Mouse (Mus musculus): ENCODE data around the gene Bst1.

- TF ChIP-seq EP300 (optimal IDR thresholded peaks at IDR 0.05) (no peak), CTCF (IDR thresholded peaks at IDR 0.05; ENCODE audit: low read depth) (no peak)
These were observed 37.2 kb upstream of the Bst1 start for GRCm38 (mm10) chr5:43781423-43781976.

All from stomach, postnatal 0 days (tissue).